Mouse (Mus musculus): ENCODE data around the gene Ugt1a9. TPM values are rescaled to one million over a fixed set of nuclear protein-coding genes. Genes with fewer than 3 reads are reported as not detected.
"Not testable (repeated sequence)": the region's sequence is repeated elsewhere in the genome, so short reads cannot be mapped to it uniquely, and the experiment has no call there.

Ugt1a9 gene
- not detected for total RNA-seq (2021)
- long read RNA-seq, experiment 1, result 0 reads
- long read RNA-seq, experiment 2, result 0 reads

DNA sequence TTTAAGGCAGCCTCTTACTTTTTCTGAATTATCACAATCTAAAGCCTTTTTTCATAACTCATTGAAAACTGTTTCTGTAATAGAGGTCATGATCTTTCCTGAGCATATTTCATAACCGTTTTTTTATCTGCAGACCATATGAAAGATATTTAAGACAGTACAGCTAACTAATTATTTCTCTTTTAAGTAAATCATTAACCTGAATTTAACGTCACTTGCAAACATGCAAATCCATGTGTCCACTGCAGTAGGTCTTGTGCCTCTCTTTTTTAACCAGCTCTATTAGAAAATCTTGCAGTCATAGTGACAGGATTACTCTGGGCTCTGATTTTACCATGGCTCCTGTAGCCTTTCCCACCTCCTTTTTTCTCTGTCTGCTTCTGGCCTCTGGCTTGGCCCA is at the start of gene Ugt1a9:
TSS of gene Ugt1a9 (plus strand) at position 306 of the 400 bp plus-strand sequence.
- DNase-seq, result no peak
- TF ChIP-seq CTCF (IDR thresholded peaks at IDR 0.05), result no peak
- Histone ChIP-seq H3K27ac (no peak within 1 kb of the TSS), H3K4me3 (no peak within 1 kb of the TSS)
- intact Hi-C loops (cut with DNase I), result no loop called here

DNA sequence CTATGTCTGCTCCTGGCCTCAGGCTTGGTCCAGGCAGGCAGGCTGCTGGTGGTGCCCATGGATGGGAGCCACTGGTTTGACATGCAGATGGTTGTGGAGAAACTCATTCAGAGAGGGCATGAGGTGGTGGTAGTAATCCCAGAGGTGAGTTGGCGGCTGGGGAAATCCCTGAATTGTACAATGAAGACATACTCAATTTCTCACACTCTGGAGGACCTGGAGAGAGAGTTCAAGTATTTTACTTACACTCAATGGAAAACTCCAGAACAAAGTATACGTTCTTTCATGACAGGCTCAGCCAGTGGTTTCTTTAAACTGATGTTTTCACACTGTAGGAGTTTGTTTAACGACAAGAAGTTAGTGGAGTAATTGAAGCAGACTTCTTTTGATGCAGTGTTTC is 45.4 kb upstream of the Ugt1a9 start:
- DNase-seq; H3K4me3 ChIP-seq; H3K27ac ChIP-seq; intact Hi-C loops (cut with DNase I): not testable (repeated sequence)

DNA sequence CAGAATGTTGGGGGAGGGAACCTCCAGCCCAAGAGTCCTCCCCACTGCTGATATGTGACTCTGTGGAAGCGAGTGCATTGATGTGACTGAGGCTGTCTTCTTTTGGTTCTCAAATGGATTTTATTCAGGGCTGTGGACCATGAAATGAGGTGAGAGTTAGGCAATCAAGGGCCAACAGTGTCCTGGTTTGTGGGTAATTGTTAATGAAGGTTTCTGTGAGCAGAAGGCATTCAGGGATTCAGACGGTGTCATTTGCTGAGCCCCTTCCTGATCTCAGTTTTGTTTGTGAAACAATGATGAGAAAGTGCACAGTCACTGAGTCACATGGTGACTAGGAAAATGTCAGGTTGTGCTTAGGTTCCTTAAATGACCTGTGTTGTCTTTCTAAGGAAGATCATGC is 27.6 kb upstream of the Ugt1a9 start:
- intact Hi-C loops (cut with DNase I); DNase-seq; H3K27ac ChIP-seq; H3K4me3 ChIP-seq: not testable (repeated sequence)

DNA sequence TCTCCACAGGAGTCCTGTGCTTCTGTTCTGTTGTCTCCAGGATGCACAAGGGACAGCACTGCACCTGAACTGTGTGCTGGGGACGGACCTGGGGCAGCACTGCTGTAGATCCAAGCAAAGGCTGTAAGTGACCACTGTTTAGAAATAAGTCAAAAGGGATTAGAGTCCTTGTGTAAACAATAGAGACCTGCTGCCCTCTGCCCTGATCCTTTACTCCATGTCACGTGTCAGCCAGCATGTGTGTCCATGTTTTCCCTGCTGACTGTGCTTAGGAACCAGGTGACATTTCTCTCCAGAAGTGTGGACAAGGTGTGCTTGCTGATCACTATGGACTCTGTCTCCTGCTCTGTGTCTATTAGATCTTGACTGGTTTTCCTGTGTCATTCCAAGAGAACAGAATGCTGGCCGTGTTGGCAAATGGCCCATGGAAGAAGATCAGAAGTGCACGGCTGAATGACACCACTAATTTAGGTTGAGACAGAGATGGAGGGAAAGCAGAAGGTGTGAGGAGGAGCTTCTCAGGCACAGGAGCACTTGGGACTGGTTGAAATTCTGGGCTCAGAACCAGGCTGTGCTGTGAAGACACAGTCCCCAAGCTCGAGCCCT is 25.7 kb upstream of the Ugt1a9 start:
- H3K27ac ChIP-seq; H3K4me3 ChIP-seq; DNase-seq; intact Hi-C loops (cut with DNase I): not testable (repeated sequence)

DNA sequence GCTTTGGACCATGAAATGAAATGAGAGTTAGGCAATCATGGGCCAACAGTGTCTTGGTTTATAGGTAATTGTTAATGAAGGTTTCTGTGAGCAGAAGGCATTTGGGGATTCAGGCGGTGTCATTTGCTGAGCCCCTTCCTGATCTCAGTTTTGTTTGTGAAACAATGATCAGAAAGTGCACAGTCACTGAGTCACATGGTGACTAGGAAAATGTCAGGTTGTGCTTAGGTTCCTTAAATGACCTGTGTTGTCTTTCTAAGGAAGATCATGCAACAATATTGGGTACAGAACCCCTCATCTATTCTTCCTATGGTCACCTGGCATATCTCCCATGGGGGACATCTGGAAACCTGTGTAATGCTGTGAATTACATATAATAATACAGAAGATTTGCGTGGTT is 23.2 kb upstream of the Ugt1a9 start:
- H3K27ac ChIP-seq; intact Hi-C loops (cut with DNase I); DNase-seq; H3K4me3 ChIP-seq: not testable (repeated sequence)

DNA sequence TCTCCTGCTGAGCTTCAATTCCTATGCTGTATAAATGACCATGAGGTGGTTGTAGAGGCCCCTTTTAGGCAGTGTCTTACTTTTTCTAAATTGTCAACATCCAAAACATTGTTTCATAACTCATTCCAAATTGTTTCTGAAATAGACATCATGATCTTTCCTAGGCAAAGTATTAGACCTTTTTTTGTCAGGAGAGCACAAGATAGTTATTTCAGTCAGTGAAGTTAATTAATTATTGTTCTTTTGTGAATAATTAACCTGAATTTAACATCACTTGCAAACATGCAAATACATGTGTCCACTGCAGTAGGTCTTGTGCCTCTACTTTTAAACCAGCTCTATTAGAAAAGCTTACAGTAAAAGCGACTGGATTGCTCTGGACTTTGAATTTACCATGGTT is 15.5 kb upstream of the Ugt1a9 start, which contains the start of gene Ugt1a10:
TSS of gene Ugt1a10 (plus strand) at position 301 of the 400 bp plus-strand sequence.
- intact Hi-C loops (cut with DNase I), result no loop called here
- H3K4me3 ChIP-seq, result no peak within 1 kb of the TSS
- no peak for DNase-seq
- no peak for TF ChIP-seq CTCF (IDR thresholded peaks at IDR 0.05)
- H3K27ac ChIP-seq, result no peak within 1 kb of the TSS

DNA sequence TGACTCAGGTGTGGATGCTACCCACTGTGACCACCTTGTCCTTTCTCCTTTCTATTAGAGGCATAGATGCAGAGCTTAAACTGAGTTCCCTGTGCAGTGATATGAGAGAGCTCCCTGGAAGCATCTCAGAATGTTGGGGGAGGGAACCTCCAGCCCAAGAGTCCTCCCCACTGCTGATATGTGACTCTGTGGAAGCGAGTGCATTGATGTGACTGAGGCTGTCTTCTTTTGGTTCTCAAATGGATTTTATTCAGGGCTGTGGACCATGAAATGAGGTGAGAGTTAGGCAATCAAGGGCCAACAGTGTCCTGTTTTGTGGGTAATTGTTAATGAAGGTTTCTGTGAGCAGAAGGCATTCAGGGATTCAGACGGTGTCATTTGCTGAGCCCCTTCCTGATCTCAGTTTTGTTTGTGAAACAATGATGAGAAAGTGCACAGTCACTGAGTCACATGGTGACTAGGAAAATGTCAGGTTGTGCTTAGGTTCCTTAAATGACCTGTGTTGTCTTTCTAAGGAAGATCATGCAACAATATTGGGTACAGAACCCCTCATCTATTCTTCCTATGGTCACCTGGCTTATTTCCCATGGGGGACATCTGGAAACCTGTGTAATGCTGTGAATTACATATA is 4.0 kb upstream of the Ugt1a9 start:
- DNase-seq; H3K4me3 ChIP-seq; H3K27ac ChIP-seq; intact Hi-C loops (cut with DNase I): not testable (repeated sequence)

DNA sequence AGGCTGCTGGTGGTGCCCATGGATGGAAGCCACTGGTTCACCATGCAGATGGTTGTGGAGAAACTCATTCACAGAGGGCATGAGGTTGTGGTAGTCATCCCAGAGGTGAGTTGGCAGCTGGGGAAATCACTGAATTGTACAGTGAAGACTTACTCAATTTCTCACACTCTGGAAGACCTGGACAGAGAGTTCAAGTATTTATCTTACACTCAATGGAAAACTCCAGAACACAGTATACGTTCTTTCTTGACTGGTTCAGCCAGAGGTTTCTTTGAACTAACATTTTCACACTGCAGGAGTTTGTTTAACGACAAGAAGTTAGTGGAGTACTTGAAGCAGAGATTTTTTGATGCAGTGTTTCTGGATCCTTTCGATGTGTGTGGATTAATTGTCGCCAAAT is 302 bp downstream of the Ugt1a9 start:
- no peak for TF ChIP-seq CTCF (IDR thresholded peaks at IDR 0.05)
- no peak overlapping the region for H3K4me3 ChIP-seq
- no peak overlapping the region for H3K27ac ChIP-seq
- DNase-seq, result no peak
- intact Hi-C loops (cut with DNase I), result no loop called here

DNA sequence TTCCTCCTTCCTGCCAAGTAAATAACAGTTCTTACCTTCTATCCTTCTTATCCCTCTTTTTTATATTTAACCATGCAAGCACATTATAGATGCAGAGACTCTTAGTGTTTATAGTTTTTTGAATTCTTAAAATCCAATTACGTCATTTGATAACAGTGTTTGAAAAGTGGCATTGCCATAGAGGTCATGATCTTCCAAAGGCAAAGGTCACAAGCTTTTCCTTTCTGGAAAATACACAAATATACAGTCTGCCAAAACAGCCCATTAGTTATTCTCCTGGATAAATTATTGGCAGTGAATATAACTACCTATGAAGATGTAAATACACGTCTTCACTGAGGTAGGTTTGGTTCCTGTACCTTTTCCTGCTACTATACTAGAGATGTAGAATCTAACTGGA is 3.9 kb downstream of the Ugt1a9 start:
- Histone ChIP-seq H3K4me3 (no peak overlapping the region), H3K27ac (no peak overlapping the region)
- TF ChIP-seq CTCF (IDR thresholded peaks at IDR 0.05), result no peak
- no peak for DNase-seq
- intact Hi-C loops (cut with DNase I), result no loop called here

DNA sequence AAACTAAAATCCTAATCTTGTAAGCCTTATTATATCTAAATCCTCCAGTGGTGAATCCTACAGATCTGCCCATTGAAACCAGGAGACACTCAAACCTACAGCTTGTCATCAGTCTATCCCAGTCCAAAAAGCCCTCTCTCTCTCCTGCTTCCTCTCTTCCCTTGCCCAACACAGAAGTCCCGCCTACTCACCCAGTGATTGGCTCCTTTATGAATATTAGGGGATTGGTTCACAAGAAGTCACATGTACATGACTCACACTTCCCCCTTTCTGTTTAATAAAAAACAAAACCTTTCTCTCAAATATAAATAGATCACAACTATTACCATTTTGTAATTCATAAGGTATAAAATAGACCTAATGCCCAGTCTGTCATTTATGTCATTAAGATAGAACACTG is 6.5 kb downstream of the Ugt1a9 start:
- no peak for DNase-seq
- no peak for TF ChIP-seq CTCF (IDR thresholded peaks at IDR 0.05)
- no peak overlapping the region for H3K27ac ChIP-seq
- intact Hi-C loops (cut with DNase I), result no loop called here
- H3K4me3 ChIP-seq, result no peak overlapping the region

DNA sequence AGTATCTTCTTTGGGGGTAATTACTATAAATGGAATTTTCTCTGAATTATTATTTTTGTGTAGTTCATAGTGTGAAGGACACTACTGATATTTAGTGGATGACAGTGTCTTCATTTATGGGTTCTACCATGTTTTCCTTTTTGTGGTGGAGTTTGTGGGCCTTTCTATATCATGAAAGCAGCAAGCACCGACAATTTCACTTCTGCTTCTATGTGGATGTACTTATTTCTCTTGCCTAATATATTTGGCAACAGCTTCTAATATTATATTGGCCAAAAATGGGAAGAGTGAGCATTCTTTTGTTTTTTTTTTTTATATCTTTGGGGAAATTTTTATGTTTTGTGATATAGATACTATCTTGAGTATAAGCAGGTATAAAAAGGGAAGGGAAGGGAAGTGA is 11.1 kb downstream of the Ugt1a9 start:
- H3K27ac ChIP-seq, result no peak overlapping the region
- no peak for TF ChIP-seq CTCF (IDR thresholded peaks at IDR 0.05)
- intact Hi-C loops (cut with DNase I), result no loop called here

DNA sequence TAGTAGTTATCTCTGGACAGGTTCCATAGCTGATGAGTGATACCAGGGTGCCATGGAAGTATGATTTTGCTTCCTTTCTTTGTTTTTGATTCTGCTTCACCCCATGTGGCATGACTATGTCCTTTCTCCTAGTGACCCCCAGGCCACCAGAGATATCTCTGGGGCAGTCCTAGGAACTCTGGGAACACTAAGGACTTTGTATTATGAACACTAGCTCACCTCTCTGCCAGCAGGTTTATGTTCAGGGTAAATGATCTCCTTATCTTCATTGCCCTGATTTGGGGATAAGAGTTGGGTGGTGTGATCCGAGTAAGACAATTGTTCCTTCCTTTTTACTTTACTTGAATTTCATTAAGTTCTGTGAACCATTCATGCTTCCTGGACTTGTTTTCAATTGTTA is 15.5 kb downstream of the Ugt1a9 start:
- H3K4me3 ChIP-seq, result no peak overlapping the region
- intact Hi-C loops (cut with DNase I), result no loop called here
- H3K27ac ChIP-seq, result no peak overlapping the region
- TF ChIP-seq CTCF (IDR thresholded peaks at IDR 0.05), result no peak
- no peak for DNase-seq

More for the DNA sequence above, 11.1 kb downstream of the Ugt1a9 start:
- DNase-seq, result no peak
- H3K4me3 ChIP-seq, result no peak overlapping the region

DNA sequence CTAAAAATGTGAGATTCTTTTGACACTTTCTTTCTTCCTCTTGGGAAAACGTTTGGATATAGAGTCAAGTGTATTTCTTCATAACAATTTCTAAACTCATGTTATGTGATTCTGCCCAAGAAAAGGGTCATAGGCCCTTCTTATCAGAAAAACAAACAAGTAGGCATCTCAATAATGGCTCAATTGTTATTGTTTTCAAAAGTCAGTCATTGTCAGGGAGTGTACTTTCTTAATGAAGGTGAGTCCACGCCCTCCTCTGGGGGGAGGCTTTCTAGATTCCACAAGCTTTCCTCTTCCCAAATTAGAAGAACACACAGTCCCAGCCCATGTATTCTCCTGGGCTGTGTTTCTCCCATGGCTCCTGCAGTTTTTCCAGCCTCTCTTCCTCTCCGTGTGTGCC is 16.9 kb downstream of the Ugt1a9 start, which contains the start of gene Ugt1a8:
TSS of gene Ugt1a8 (plus strand) at position 301 of the 400 bp plus-strand sequence.
- no peak within 1 kb of the TSS for H3K27ac ChIP-seq
- H3K4me3 ChIP-seq, result no peak within 1 kb of the TSS
- intact Hi-C loops (cut with DNase I), result no loop called here
- DNase-seq, result no peak
- no peak for TF ChIP-seq CTCF (IDR thresholded peaks at IDR 0.05)

DNA sequence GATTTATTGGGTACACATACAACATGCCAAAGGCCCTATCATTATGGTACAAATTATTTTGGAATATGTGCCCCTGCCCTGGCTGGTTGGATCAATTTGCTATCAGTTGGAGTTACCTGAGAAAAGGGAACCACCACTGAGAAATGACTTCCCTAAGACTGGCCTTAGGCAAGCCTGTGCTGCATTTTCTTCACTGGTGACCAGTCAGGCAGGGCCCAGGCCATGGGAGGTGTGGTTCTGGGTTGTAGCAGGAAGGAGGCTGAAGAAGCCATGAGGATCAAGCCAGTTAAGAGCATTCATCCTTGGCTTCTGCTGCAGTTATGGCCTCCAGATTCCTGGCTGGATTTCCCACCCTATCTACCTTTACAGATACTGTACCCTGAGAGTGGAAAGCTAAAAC is 21.7 kb downstream of the Ugt1a9 start:
- no peak for DNase-seq
- intact Hi-C loops (cut with DNase I), result no loop called here
- H3K27ac ChIP-seq, result no peak overlapping the region
- no peak for TF ChIP-seq CTCF (IDR thresholded peaks at IDR 0.05)
- H3K4me3 ChIP-seq, result no peak overlapping the region

DNA sequence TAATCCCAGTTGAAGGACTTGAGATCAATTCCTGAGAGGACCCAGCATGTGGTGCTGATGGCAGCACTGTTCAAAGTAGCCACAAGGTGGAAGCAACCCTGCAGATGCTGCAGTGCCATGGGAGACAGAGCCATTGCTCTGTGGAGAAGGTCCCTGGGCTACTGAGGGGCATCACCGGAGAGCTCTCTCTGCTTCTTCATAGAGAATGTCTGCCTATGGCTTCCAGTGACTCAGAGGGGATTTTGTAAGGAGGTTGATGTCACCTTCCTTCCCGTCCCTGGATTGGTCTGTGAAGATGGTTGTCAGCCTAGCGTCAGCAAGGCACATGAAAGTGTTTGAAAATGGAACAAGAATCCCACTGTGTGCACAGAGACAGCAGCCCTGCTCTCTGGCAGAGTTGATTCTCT is 23.7 kb downstream of the Ugt1a9 start:
- intact Hi-C loops (cut with DNase I); H3K4me3 ChIP-seq; H3K27ac ChIP-seq; DNase-seq: not testable (repeated sequence)

Data from gastrocnemius, adult 2 months (tissue).